Mouse (Mus musculus): Measurements from ENCODE around the gene Lmbr1. TPM values are rescaled to one million over a fixed set of nuclear protein-coding genes. Genes with fewer than 3 reads are reported as not detected.

Lmbr1 gene
- polyA plus RNA-seq (2014; fragmentation: Illumina TruSeq; extraction: RNeasy Lipid Tissue Mini Kit (QIAGEN cat#74804); ENCODE audit: low replicate concordance) = 12.3 TPM

GRCm38 (mm10) chr5:29378298-29379036, at the start of gene Lmbr1:
Gene Lmbr1 (minus strand): TSS chr5:29378390.

GRCm38 (mm10) chr5:29195570-29196263, 182.5 kb downstream of the Lmbr1 start, which contains the start of gene Rnf32:
Gene Rnf32 (plus strand): TSS chr5:29195992.

Other genes with a start within 250 kb of the Lmbr1 start
- gene Rnf32, start 182.4 kb downstream of the Lmbr1 start, polyA plus RNA-seq (2014; fragmentation: Illumina TruSeq; extraction: RNeasy Lipid Tissue Mini Kit (QIAGEN cat#74804); ENCODE audit: low replicate concordance) = 38.9 TPM
- 7.8 TPM for gene Nom1, start 56.3 kb upstream of the Lmbr1 start, polyA plus RNA-seq (2014; fragmentation: Illumina TruSeq; extraction: RNeasy Lipid Tissue Mini Kit (QIAGEN cat#74804); ENCODE audit: low replicate concordance)
- 0.78 TPM for gene Mnx1, start 100.1 kb upstream of the Lmbr1 start, polyA plus RNA-seq (2014; fragmentation: Illumina TruSeq; extraction: RNeasy Lipid Tissue Mini Kit (QIAGEN cat#74804); ENCODE audit: low replicate concordance)
- gene Ube3c, start 190.9 kb upstream of the Lmbr1 start, polyA plus RNA-seq (2014; fragmentation: Illumina TruSeq; extraction: RNeasy Lipid Tissue Mini Kit (QIAGEN cat#74804); ENCODE audit: low replicate concordance) = 31.4 TPM